Mouse (Mus musculus) left cerebral cortex, postnatal 10 days (tissue): ENCODE measurements around the gene Fzd9. TPM values are rescaled to one million over a fixed set of nuclear protein-coding genes. Genes with fewer than 3 reads are reported as not detected.

ENCODE experiments used
- DNase-seq, 2 experiments: peaks; one replicate each; pipeline ENCODE4 v3.0.0; 2021 to 2022; ENCODE audit warnings: low spot score in 2 of 2, mixed read lengths in 1 of 2; ENCODE audit errors: extremely low spot score in 1 of 2
- intact Hi-C: fragments of 180-260 bp; cut with DNase I; formaldehyde crosslinking; loops from one replicate; pipeline ENCODE4 v1.15.1; 2025
- total RNA-seq, 2 experiments: library from RNA; stranded (reverse); gene quantifications; 2 replicates each; pipeline ENCODE4 v1.2.3; 2021

Gene Fzd9
- total RNA-seq = 1 to 10 TPM; 8.8 to 9.0 TPM

GRCm38 (mm10) chr5:135251079-135251454 lies at the start of gene Fzd9:
Fzd9 (minus strand) TSS chr5:135251230.
- DNase-seq = peak; percentile 80 to 90
- intact Hi-C loops = no loop called here

DNA sequence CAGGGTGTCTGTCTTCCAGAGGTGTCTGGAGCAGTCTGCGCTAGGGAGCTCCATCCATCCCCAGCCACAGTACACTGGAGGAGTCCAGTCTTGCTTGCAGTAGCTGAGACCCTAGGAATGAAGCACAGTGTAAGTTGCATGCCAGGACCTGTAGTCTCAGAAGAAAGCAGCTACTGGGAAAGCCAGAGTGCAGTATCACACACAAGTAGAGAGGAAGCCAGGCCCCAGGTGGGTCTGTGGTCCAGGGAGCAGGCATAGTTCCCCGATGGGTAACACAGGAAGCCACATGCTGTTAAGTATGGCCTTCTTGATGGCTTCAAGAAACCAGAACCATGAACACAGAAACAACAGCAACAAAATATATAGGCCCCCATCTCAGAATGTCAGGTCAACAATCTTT lies 41.0 kb upstream of the Fzd9 start:
- intact Hi-C loops = no loop called here
- no peak for DNase-seq

GRCm38 (mm10) chr5:135291193-135291592 lies 40.2 kb upstream of the Fzd9 start:
- DNase-seq = no peak
- intact Hi-C loops = no loop called here

DNA sequence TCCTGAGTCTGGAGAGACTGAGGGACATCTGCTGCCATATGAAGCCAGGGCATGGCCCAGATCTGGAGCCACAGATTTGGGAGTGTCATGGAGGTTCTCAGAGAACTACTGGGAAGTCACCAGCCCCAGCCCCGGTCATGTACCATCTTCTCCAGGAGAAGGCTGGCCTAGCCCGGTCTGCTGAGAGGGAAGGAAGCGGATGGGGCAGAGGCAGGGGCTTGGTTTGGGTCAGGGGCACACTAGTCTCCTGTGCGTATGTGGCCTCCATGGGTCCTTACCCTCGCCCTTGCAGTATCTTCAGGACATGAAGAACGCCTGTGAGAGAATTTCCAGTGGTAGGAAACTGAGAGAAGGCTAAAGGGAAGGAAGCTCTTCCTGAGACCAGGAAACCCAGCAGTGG lies 39.7 kb upstream of the Fzd9 start:
- no peak for DNase-seq
- intact Hi-C loops = no loop called here

DNA sequence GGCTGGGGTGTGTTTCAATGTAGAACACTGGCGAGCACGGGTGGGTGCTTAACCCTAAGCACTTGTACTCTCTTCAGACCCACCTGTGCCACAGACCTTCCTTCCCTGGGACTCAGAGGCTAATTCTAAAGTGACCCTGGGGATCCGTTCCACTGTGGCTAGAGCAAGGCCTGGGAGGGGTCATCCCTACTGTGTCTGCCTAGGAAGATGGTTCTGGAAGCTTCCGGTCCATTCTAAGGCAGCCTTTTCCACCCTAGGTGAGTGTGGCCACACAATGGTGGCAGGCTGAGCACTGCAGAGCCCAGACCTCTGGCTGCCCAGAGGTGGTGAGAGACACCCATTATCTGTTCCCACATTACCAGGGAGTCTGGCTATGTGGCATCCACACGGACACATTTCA lies 35.9 kb upstream of the Fzd9 start:
- no peak for DNase-seq
- intact Hi-C loops = no loop called here

DNA sequence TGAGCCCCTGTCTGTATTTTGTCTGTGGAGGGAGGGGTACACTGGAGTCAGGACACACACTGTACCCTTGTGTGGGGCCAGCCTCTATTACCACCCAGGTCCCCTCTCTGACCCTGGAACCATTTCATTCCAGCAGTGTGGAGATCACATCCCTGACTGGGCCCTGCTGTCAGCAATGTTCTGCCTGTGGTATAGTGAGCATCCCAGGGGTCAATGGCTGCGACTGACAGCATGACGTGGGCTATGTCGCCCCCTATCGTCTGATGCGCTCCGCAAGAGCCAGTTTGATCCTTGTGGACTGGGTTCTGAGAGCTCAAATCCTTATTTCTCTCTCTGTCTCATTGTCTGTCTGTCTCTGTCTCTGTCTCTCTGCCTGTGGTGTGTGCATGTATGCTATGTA lies 35.2 kb upstream of the Fzd9 start:
- intact Hi-C loops = no loop called here

DNA sequence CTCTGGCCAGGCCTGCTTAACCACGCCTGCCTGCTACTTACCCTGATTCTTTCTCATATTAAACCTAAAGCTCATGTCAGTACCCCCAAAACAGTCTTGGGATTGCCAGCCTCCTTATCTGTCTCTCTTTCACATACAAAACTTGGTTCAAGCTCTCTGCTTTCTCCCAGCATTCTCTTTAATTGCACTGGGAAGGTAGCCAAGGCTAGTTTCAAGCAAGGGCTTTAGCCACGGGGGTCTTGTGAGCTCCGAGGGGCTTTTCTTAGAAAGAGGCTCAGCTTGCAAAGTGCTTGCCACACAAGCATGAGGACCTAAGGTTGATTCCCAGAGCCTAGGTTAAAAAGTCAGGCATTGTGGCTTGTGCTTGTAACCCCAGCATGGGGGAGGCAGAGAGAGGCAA lies 34.2 kb upstream of the Fzd9 start:
- intact Hi-C loops = no loop called here
- peak in 1 of 2 experiments; percentile 5 for DNase-seq

More for the DNA sequence above, 35.2 kb upstream of the Fzd9 start:
- peak; percentile 57 to 83 for DNase-seq

DNA sequence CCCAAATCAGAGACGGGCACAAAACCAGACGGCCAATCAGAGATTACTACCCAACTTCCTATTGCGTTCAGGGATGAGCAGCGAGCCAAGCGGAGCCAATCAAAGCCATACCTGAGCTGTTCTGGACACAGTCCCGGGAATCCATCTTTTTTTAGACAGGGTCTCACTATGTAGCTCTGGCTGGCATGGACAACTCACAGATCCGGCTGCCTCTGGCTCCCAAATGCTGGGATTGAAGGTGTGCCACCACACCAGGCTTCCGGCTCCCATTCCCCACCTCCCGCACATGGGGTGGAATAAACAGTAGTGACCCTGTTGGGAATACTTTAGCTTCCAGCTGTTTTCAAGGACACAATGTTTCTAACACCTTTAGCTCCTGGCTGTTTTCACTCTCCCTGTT lies 29.2 kb upstream of the Fzd9 start:
- intact Hi-C loops = no loop called here
- no peak for DNase-seq

GRCm38 (mm10) chr5:135276597-135276996 lies 25.6 kb upstream of the Fzd9 start:
- DNase-seq = peak in 1 of 2 experiments; percentile 35
- intact Hi-C loops = no loop called here

DNA sequence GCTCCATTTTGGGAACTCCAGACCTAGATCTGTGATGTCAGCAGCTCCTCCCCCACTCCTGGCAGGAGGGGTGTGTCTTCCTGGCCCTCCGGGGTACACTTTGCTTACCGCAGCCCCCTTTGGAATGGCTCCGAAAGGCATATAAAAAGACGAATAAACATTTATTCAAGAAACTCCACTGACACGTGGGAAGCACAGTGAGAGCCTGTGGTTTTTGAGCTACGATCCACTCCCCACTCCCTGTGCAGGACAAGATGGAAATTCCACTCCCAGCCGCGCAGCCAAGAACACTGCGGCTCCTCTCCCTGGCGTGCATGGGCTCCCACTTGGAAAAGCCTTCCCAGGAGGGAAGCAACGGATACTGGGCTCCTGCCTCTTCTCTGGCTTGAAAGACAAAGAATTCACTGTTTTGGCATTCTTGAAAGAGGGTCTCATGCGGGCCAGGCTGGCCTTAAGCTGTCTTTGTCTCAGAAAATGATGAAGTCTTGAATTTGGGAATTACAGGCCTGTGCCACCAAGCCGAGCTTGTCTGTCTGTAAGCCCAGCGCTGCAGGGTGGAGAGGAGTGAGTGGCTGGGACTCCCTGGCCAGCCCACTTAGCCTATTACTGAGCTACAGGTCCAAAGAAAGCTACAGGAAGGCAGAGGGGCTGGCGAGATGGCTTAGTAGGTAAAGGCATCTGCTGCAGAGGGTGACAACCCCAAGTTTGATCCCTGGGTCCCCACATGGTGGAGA lies 23.8 kb upstream of the Fzd9 start:
- peak; percentile 5 to 38 for DNase-seq
- intact Hi-C loops = no loop called here

GRCm38 (mm10) chr5:135271563-135272165 lies 20.6 kb upstream of the Fzd9 start:
- intact Hi-C loops = no loop called here
- peak; percentile 59 to 63 for DNase-seq

DNA sequence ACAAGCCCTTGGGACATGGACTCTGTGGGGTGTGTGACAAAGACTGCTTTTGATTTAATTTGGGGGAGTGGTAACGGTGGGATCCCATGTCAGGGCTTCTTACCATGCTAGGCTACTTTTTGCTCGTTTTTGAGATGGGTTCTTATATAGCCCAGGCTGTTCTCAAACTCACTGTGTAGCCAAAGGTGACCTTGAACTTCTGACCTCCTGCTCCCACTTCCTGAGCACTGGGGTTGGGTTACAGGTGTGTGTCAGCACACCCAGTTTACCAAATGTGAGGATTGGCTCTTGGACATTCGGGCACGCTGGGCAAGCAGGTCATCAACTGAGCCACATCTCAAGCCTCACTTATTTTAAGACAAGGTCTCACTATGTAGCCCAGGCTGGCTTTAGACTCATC lies 19.3 kb upstream of the Fzd9 start:
- DNase-seq = no peak
- intact Hi-C loops = no loop called here

DNA sequence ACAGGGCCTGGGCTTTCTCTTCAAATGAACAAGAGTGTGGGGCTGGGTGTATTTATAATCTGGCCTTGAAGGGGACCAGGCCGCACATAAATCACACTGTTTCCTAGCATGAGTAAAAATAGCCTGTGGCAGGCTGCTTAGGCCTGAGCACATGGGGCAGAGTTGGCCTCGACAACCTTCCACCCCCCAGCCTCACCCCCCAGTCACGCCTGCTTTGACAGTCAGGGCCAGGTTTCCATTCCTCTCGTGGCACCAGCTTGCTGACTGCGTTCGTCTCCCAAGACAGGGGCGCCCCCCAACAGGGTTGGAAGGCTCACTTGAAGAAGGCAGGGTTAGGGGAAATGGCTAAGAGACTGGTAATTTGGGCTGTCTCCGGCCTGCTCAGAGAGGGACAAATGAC lies 18.4 kb upstream of the Fzd9 start:
- DNase-seq = no peak
- intact Hi-C loops = no loop called here

- intact Hi-C loops = no loop called here
- peak in 1 of 2 experiments; percentile 41 for DNase-seq
Observed at GRCm38 (mm10) chr5:135264548-135264947, 13.5 kb upstream of the Fzd9 start.

- intact Hi-C loops = no loop called here
Observed at GRCm38 (mm10) chr5:135263866-135264503, 13.0 kb upstream of the Fzd9 start.

GRCm38 (mm10) chr5:135258280-135259150 lies 7.5 kb upstream of the Fzd9 start:
- peak; percentile 28 to 67 for DNase-seq
- intact Hi-C loops = no loop called here

More at GRCm38 (mm10) chr5:135263866-135264503, 13.0 kb upstream of the Fzd9 start:
- peak; percentile 62 to 81 for DNase-seq

- intact Hi-C loops = no loop called here
- no peak for DNase-seq
Observed at GRCm38 (mm10) chr5:135257559-135257958, 6.5 kb upstream of the Fzd9 start.

GRCm38 (mm10) chr5:135256166-135256565 lies 5.1 kb upstream of the Fzd9 start:
- DNase-seq = no peak
- intact Hi-C loops = no loop called here

DNA sequence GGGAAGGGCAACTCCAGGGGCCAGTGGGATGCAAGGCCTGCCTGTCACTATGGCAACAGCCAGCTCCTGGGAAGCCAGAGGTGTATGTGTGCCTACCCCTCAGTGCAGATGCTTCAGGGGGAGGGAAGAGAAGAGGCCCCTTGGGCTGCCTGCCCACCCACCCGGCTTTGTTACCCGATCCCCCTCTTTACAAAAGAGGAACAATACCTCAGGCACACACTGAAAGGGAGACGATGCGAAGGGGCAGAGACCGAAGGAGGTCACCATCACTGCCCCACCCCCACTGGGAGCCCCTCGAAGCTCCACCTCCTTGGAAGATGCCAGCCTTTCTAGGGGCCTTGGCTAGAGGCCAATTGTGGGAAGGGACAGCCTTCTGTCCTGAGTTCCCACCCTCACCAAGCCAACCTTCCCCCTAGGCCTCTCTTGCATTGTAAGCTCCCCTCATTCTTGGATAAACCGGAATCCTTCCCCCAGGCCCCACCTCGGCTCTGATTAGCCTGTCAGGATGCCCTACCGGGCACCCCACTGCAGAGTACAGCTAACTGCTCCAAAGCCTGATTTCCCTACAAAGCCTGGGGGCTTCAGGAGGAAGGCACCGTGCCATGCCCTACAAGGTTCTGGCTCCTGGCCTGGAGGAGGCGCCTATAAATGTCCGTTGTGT lies 2.8 kb upstream of the Fzd9 start:
- intact Hi-C loops = no loop called here
- peak in 1 of 2 experiments; percentile 61 for DNase-seq
